Mouse (Mus musculus) liver, embryonic 15.5 days (tissue): ENCODE measurements around the gene Slpi. TPM values are rescaled to one million over a fixed set of nuclear protein-coding genes. Genes with fewer than 3 reads are reported as not detected.

Experiments
- ATAC-seq: fragments of 200-750 bp; cut with Nextera tagmentation; 2 replicates; pipeline ENCODE4 v1.8.0; 2017; ENCODE audit warnings: moderate number of reproducible peaks, mild to moderate bottlenecking, moderate library complexity; ENCODE audit not compliant: insufficient read depth
- H3K27ac ChIP-seq: fragments of 300-500 bp; sonication (generic); replicated peaks from 2 replicates; pipeline ENCODE4 v1.5.1; 2015; ENCODE audit warnings: mild to moderate bottlenecking, inconsistent platforms
- H3K27me3 ChIP-seq: fragments of 300-500 bp; sonication (generic); 2 replicates; pipeline ENCODE4 v1.6.1; 2015; ENCODE audit warnings: mild to moderate bottlenecking, inconsistent platforms
- H3K36me3 ChIP-seq: fragments of 300-500 bp; sonication (generic); replicated peaks from 2 replicates; pipeline ENCODE4 v1.6.1; 2015; ENCODE audit warnings: moderate library complexity, mild to moderate bottlenecking, inconsistent platforms
- H3K4me1 ChIP-seq: fragments of 300-500 bp; sonication (generic); replicated peaks from 2 replicates; pipeline ENCODE4 v1.6.1; 2015; ENCODE audit warnings: inconsistent platforms
- H3K4me2 ChIP-seq: fragments of 300-500 bp; sonication (generic); 2 replicates; pipeline ENCODE4 v1.6.1; 2015; ENCODE audit warnings: moderate library complexity, mild to moderate bottlenecking, inconsistent platforms
- H3K4me3 ChIP-seq: fragments of 300-500 bp; sonication (generic); replicated peaks from 2 replicates; pipeline ENCODE4 v1.5.1; 2015; ENCODE audit warnings: mild to moderate bottlenecking, inconsistent platforms
- H3K9ac ChIP-seq: fragments of 300-500 bp; sonication (generic); 2 replicates; pipeline ENCODE4 v1.6.1; 2015; ENCODE audit warnings: moderate library complexity, mild to moderate bottlenecking, inconsistent platforms
- H3K9me3 ChIP-seq: fragments of 300-500 bp; sonication (generic); replicated peaks from 2 replicates; pipeline ENCODE4 v1.6.1; 2016; ENCODE audit warnings: inconsistent platforms
- whole genome bisulfite sequencing: fragments of 180-500 bp; shearing (Covaris S2); methylation state at CpG from one replicate; pipeline ENCODE4 v1.1.7; 2015; ENCODE audit warnings: mixed read lengths; ENCODE audit not compliant: insufficient replicate concordance; 5-methylcytosine and 5-hydroxymethylcytosine counted together
- polyA plus RNA-seq: library from polyadenylated mRNA; unstranded; fragments of >200 nt; fragmentation: Nextera tagmentation; extraction: Ambion mirVana; gene quantifications from 2 replicates; pipeline ENCODE4 v1.2.1, GENCODE M21; 2015

Slpi gene
- polyA plus RNA-seq, 1 experiment from 2014 or later = 21.3 TPM

GRCm38 (mm10) chr2:164431676-164432465 lies 43.0 kb upstream of the Slpi start:
- Histone ChIP-seq H3K27ac (peak overlapping the region; percentile 81), H3K27me3 (peaks cover 29% of the 10 kb centered on the region; the same call in 1 of the 2 replicates), H3K36me3 (peaks cover 21% of the 10 kb centered on the region; the same call in 1 of the 2 replicates), H3K9me3 (no peaks in the 10 kb centered on the region), H3K4me2 (peak overlapping the region; percentile 46), H3K4me1 (peaks cover 11% of the 10 kb centered on the region), H3K4me3 (no peak overlapping the region), H3K9ac (no peak overlapping the region)
- peak; percentile 61 for ATAC-seq
- WGBS = 46% methylated on average over 9 of the region's 9 CpGs

GRCm38 (mm10) chr2:164430697-164431096 lies 41.8 kb upstream of the Slpi start:
- 9% methylated on average over 7 of the region's 7 CpGs for WGBS
- Histone ChIP-seq H3K9me3 (no peaks in the 10 kb centered on the region), H3K27me3 (peaks cover 22% of the 10 kb centered on the region; the same call in 1 of the 2 replicates), H3K9ac (no peak overlapping the region), H3K36me3 (peaks cover 25% of the 10 kb centered on the region; the same call in 1 of the 2 replicates), H3K27ac (no peak overlapping the region; the same call in 1 of the 2 replicates), H3K4me2 (no peak overlapping the region), H3K4me3 (no peak overlapping the region), H3K4me1 (peaks cover 4% of the 10 kb centered on the region)
- ATAC-seq = no peak

GRCm38 (mm10) chr2:164429881-164430615 lies 41.2 kb upstream of the Slpi start:
- no peak for ATAC-seq
- Histone ChIP-seq H3K9ac (no peak overlapping the region), H3K4me3 (no peak overlapping the region), H3K27ac (no peak overlapping the region; the same call in 1 of the 2 replicates), H3K9me3 (no peaks in the 10 kb centered on the region), H3K36me3 (peaks cover 29% of the 10 kb centered on the region; the same call in 1 of the 2 replicates), H3K4me1 (peaks cover 4% of the 10 kb centered on the region), H3K4me2 (no peak overlapping the region), H3K27me3 (peaks cover 22% of the 10 kb centered on the region; the same call in 1 of the 2 replicates)
- whole genome bisulfite sequencing = 34% methylated on average over 15 of the region's 15 CpGs

GRCm38 (mm10) chr2:164428451-164428850 lies 39.6 kb upstream of the Slpi start:
- Histone ChIP-seq H3K4me3 (no peak overlapping the region), H3K9ac (no peak overlapping the region), H3K36me3 (peaks cover 39% of the 10 kb centered on the region), H3K4me1 (peaks cover 4% of the 10 kb centered on the region; the same call in 1 of the 2 replicates), H3K27ac (no peak overlapping the region), H3K27me3 (peaks cover 20% of the 10 kb centered on the region; the same call in 1 of the 2 replicates), H3K4me2 (no peak overlapping the region), H3K9me3 (no peaks in the 10 kb centered on the region)
- 32% methylated on average over 5 of the region's 5 CpGs for WGBS
- ATAC-seq = no peak

GRCm38 (mm10) chr2:164426952-164427351 lies 38.1 kb upstream of the Slpi start:
- no peak overlapping the region for H3K4me2 ChIP-seq
- 50% methylated on average over 5 of the region's 5 CpGs for WGBS
- H3K27ac ChIP-seq = no peak overlapping the region

DNA sequence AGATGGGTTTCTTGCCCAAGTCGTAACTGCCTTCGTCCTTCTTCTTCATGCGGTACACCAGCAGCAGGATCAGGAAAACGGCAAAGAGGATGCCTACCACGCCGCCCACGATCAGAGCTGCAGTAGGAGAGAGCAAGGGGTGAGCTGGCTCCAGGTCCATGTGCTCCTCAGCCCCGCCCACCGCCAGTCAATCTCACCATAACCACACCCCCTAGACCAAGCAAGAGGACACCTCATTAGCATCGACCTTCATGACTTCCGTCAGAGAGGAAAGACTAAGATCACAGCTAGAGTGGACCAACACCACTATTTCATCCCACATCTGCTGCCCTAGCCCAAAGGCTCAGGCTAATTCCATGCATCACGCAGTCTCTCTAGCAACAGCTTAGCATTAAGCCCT lies 37.2 kb upstream of the Slpi start:
- no peak overlapping the region for H3K27ac ChIP-seq
- no peaks in the 10 kb centered on the region for H3K9me3 ChIP-seq
- H3K4me3 ChIP-seq = no peak overlapping the region
- H3K4me2 ChIP-seq = no peak overlapping the region
- ATAC-seq = no peak
- H3K4me1 ChIP-seq = no peaks in the 10 kb centered on the region; the same call in 1 of the 2 replicates
- 11% methylated on average over 12 of the region's 12 CpGs for WGBS
- H3K9ac ChIP-seq = no peak overlapping the region
- peaks cover 39% of the 10 kb centered on the region for H3K36me3 ChIP-seq
- H3K27me3 ChIP-seq = peaks cover 12% of the 10 kb centered on the region; the same call in 1 of the 2 replicates

More at GRCm38 (mm10) chr2:164426952-164427351, 38.1 kb upstream of the Slpi start:
- peaks cover 39% of the 10 kb centered on the region for H3K36me3 ChIP-seq
- peaks cover 4% of the 10 kb centered on the region; the same call in 1 of the 2 replicates for H3K4me1 ChIP-seq
- H3K9ac ChIP-seq = no peak overlapping the region
- H3K27me3 ChIP-seq = peaks cover 17% of the 10 kb centered on the region; the same call in 1 of the 2 replicates
- H3K4me3 ChIP-seq = no peak overlapping the region
- H3K9me3 ChIP-seq = no peaks in the 10 kb centered on the region
- ATAC-seq = no peak

GRCm38 (mm10) chr2:164425401-164425800 lies 36.5 kb upstream of the Slpi start:
- Histone ChIP-seq H3K9ac (no peak overlapping the region), H3K27me3 (peaks cover 12% of the 10 kb centered on the region; the same call in 1 of the 2 replicates), H3K4me1 (no peaks in the 10 kb centered on the region), H3K4me3 (no peak overlapping the region), H3K4me2 (no peak overlapping the region), H3K36me3 (peaks cover 39% of the 10 kb centered on the region), H3K9me3 (no peaks in the 10 kb centered on the region), H3K27ac (no peak overlapping the region)
- ATAC-seq = no peak
- WGBS = 61% methylated on average over 5 of the region's 5 CpGs

GRCm38 (mm10) chr2:164424406-164424805 lies 35.5 kb upstream of the Slpi start:
- Histone ChIP-seq H3K4me2 (no peak overlapping the region), H3K9me3 (no peaks in the 10 kb centered on the region), H3K9ac (no peak overlapping the region), H3K36me3 (peaks cover 39% of the 10 kb centered on the region), H3K27ac (no peak overlapping the region), H3K27me3 (peaks cover 8% of the 10 kb centered on the region; the same call in 1 of the 2 replicates), H3K4me3 (no peak overlapping the region), H3K4me1 (no peaks in the 10 kb centered on the region)
- ATAC-seq = no peak
- WGBS = 73% methylated on average over 8 of the region's 8 CpGs

GRCm38 (mm10) chr2:164423464-164423863 lies 34.6 kb upstream of the Slpi start:
- Histone ChIP-seq H3K27me3 (no peaks in the 10 kb centered on the region), H3K9me3 (no peaks in the 10 kb centered on the region), H3K4me1 (0 out of 2 replicates have a peak, but pooled peaks cover 2% of the 10 kb centered on the region), H3K9ac (no peak overlapping the region), H3K4me3 (no peak overlapping the region), H3K4me2 (no peak overlapping the region), H3K36me3 (peaks cover 30% of the 10 kb centered on the region), H3K27ac (no peak overlapping the region)
- ATAC-seq = no peak
- 68% methylated on average over 11 of the region's 11 CpGs for WGBS

- Histone ChIP-seq H3K27me3 (no peaks in the 10 kb centered on the region), H3K4me3 (no peak overlapping the region), H3K4me1 (0 out of 2 replicates have a peak, but pooled peaks cover 2% of the 10 kb centered on the region), H3K9ac (no peak overlapping the region), H3K36me3 (peaks cover 26% of the 10 kb centered on the region), H3K4me2 (no peak overlapping the region), H3K27ac (no peak overlapping the region), H3K9me3 (no peaks in the 10 kb centered on the region)
- WGBS = 66% methylated on average over 15 of the region's 15 CpGs
- no peak for ATAC-seq
Measured at GRCm38 (mm10) chr2:164422675-164423393, 33.9 kb upstream of the Slpi start.
